Mouse (Mus musculus): ENCODE measurements at regions not wholly inside any gene's neighbourhood (a gene's known extent, or its start where the extent isn't known, plus 50 kb on each side); places are given as distances from the start of the nearest gene placed in this dataset.
A peak's percentile ranks its signal among the peaks of the same experiment; 100 is the strongest.

GRCm38 (mm10) chr9:17817404-17817736 is 474.6 kb upstream of the Chordc1 start:
- in situ Hi-C loops (cut with MboI; ENCODE audit: low sequenced_read_pairs in 2 of 2, unreplicated experiment in 2 of 2), result no loop called here
- TF ChIP-seq ZNF384 (IDR thresholded peaks at IDR 0.05; ENCODE audit: low read depth, low read length), result no peak
- no peak for TF ChIP-seq ZC3H11A (IDR thresholded peaks at IDR 0.05; ENCODE audit: borderline replicate concordance, low read depth, low read length)
- TF ChIP-seq CHD2 (IDR thresholded peaks at IDR 0.05; ENCODE audit: low read depth, low read length), result no peak
- no peak for DNase-seq (ENCODE audit: low read depth, low spot score)
- Histone ChIP-seq H3K9ac (ENCODE audit: insufficient read depth, low read depth, low read length, poor library complexity, severe bottlenecking) (no peak overlapping the region), H3K4me1 (ENCODE audit: control insufficient read depth in 2 of 2, insufficient read depth in 2 of 2, low read length in 2 of 2, poor library complexity in 1 of 2) (no peaks in the 10 kb centered on the region), H3K4me3 (ENCODE audit: insufficient read depth in 1 of 2, low read depth in 1 of 2, low read length in 2 of 2, poor library complexity in 1 of 2, severe bottlenecking in 1 of 2) (no peak overlapping the region), H3K9me3 (ENCODE audit: control insufficient read depth, insufficient read depth, low read depth, low read length) (no peaks in the 10 kb centered on the region), H3K36me3 (ENCODE audit: control insufficient read depth, insufficient read depth, low read length, poor library complexity, severe bottlenecking) (no peaks in the 10 kb centered on the region), H3K27ac (ENCODE audit: insufficient read depth, low read depth, low read length, poor library complexity, severe bottlenecking) (no peak overlapping the region)

- no peak for TF ChIP-seq MAFK (IDR thresholded peaks at IDR 0.05; ENCODE audit: insufficient read depth, low read depth, low read length)
- TF ChIP-seq CHD2 (IDR thresholded peaks at IDR 0.05; ENCODE audit: low read depth, low read length), result no peak
- TF ChIP-seq ZNF384 (IDR thresholded peaks at IDR 0.05; ENCODE audit: low read depth, low read length), result no peak
- no peak for TF ChIP-seq ZC3H11A (IDR thresholded peaks at IDR 0.05; ENCODE audit: borderline replicate concordance, low read depth, low read length)
- no peak for TF ChIP-seq HCFC1 (IDR thresholded peaks at IDR 0.05; ENCODE audit: borderline replicate concordance, insufficient read depth, low read length)
- in situ Hi-C loops (cut with MboI; ENCODE audit: low sequenced_read_pairs in 2 of 2, unreplicated experiment in 2 of 2), result no loop called here
- DNase-seq (ENCODE audit: low read depth, low spot score), result no peak
- H3K4me1 ChIP-seq (ENCODE audit: control insufficient read depth in 2 of 2, insufficient read depth in 2 of 2, low read length in 2 of 2, poor library complexity in 1 of 2), result peaks cover 0 to 3% of the 10 kb centered on the region in 2 experiments; a peak in 1 of 4 replicates
- H3K36me3 ChIP-seq (ENCODE audit: control insufficient read depth, insufficient read depth, low read length, poor library complexity, severe bottlenecking), result no peaks in the 10 kb centered on the region
- no peak overlapping the region for H3K4me3 ChIP-seq (ENCODE audit: insufficient read depth in 1 of 2, low read depth in 1 of 2, low read length in 2 of 2, poor library complexity in 1 of 2, severe bottlenecking in 1 of 2)
- H3K9ac ChIP-seq (ENCODE audit: insufficient read depth, low read depth, low read length, poor library complexity, severe bottlenecking), result no peak overlapping the region
- no peak overlapping the region; the same call in 1 of the 2 replicates for H3K27ac ChIP-seq (ENCODE audit: insufficient read depth, low read depth, low read length, poor library complexity, severe bottlenecking)
- no peaks in the 10 kb centered on the region for H3K9me3 ChIP-seq (ENCODE audit: control insufficient read depth, insufficient read depth, low read depth, low read length)
These were observed 426.4 kb upstream of the Chordc1 start for GRCm38 (mm10) chr9:17865528-17865927.

GRCm38 (mm10) chr9:17874795-17875194 is 417.1 kb upstream of the Chordc1 start:
- Histone ChIP-seq H3K36me3 (ENCODE audit: control insufficient read depth, insufficient read depth, low read length, poor library complexity, severe bottlenecking) (no peaks in the 10 kb centered on the region), H3K4me3 (ENCODE audit: insufficient read depth in 1 of 2, low read depth in 1 of 2, low read length in 2 of 2, poor library complexity in 1 of 2, severe bottlenecking in 1 of 2) (no peak overlapping the region), H3K9ac (ENCODE audit: insufficient read depth, low read depth, low read length, poor library complexity, severe bottlenecking) (no peak overlapping the region), H3K9me3 (ENCODE audit: control insufficient read depth, insufficient read depth, low read depth, low read length) (no peaks in the 10 kb centered on the region), H3K4me1 (ENCODE audit: control insufficient read depth in 2 of 2, insufficient read depth in 2 of 2, low read length in 2 of 2, poor library complexity in 1 of 2) (peaks cover 2 to 14% of the 10 kb centered on the region in 2 experiments; a peak in 2 of 4 replicates), H3K27ac (ENCODE audit: insufficient read depth, low read depth, low read length, poor library complexity, severe bottlenecking) (peak overlapping the region; percentile 25; the same call in 1 of the 2 replicates)
- in situ Hi-C loops (cut with MboI; ENCODE audit: low sequenced_read_pairs in 2 of 2, unreplicated experiment in 2 of 2), result no loop called here
- peak; percentile 85 for DNase-seq (ENCODE audit: low read depth, low spot score)
- peak; percentile 54; the same call in 1 of the 2 replicates for TF ChIP-seq CHD2 (IDR thresholded peaks at IDR 0.05; ENCODE audit: low read depth, low read length)
- no peak for TF ChIP-seq ZC3H11A (IDR thresholded peaks at IDR 0.05; ENCODE audit: borderline replicate concordance, low read depth, low read length)

Measured in ES-E14 (cell line).